Mouse (Mus musculus) olfactory bulb, adult 2 months (tissue): Measurements from ENCODE around the gene Atf5.

ENCODE experiments used
- CTCF ChIP-seq: fragments of 200-500 bp; IDR thresholded peaks from 2 replicates; pipeline ENCODE4 v1.5.1; 2012; ENCODE audit warnings: low read depth, mild to moderate bottlenecking, low read length, moderate library complexity; ENCODE audit not compliant: insufficient read depth
- POLR2A ChIP-seq: fragments of 200-500 bp; IDR thresholded peaks from 2 replicates; pipeline ENCODE4 v1.6.1; 2012; ENCODE audit warnings: mild to moderate bottlenecking, low read depth, low read length, moderate library complexity; ENCODE audit not compliant: insufficient read depth

- TF ChIP-seq CTCF (no peak), POLR2A (no peak)
Measured at GRCm38 (mm10) chr7:44856265-44856916, 39.9 kb upstream of the Atf5 start.
